Mouse (Mus musculus): ENCODE data around the gene Adamts2.

DNA sequence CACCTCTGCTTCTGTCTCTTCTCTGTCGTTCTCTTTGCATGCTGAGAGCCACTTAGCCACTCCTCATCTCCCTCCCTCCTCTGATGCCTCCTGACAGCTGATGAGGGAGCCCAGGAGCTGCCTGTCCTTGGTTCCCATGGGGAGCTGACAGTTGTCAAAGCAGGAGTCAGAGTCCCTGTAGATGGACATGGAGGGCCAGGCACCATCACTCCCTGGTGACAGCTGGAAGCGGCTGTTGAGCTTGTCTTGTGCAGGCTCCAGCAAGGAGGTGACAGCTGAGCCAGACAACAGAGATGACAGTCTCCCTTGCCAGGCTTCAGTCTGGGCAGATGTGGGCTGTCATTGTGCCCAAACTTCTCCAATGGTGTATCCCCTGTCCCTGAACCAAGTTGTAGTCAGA is 144.6 kb downstream of the Adamts2 start:
- TF ChIP-seq EP300 (IDR thresholded peaks at IDR 0.05; ENCODE audit: low read depth) (no peak), CTCF (IDR thresholded peaks at IDR 0.05; ENCODE audit: low read depth) (no peak)

Data from liver, postnatal 0 days (tissue).